Mouse (Mus musculus) megakaryocyte, adult 5-6 weeks (primary cell): Measurements from ENCODE around the gene Larp4b. TPM values are rescaled to one million over a fixed set of nuclear protein-coding genes. Genes with fewer than 3 reads are reported as not detected.

Experiments used
- total RNA-seq, 2 experiments: library from RNA; stranded (forward) in 1 of 2; stranded (reverse) in 1 of 2; fragments of 153-499, 151-499 nt in 1 of 2; fragments of 221-1000, 200-1000 nt in 1 of 2; gene quantifications; 2 replicates each; pipeline versions ENCODE4 v1.2.3 to v1.2.4; 2015 to 2017

The Larp4b gene
- total RNA-seq, 2 experiments from 2014 or later, result 75.5 to 88.0 TPM

Other genes starting within 250 kb of the Larp4b start
- gene Wdr37, start 222.0 kb upstream of the Larp4b start, total RNA-seq (2015), result 40.7 and 43.1 TPM in 2 replicates
- gene Wdr37, start 222.0 kb upstream of the Larp4b start, total RNA-seq (2017), result 37.2 and 53.1 TPM in 2 replicates
- gene Idi1, start 208.4 kb upstream of the Larp4b start, total RNA-seq (2015), result 26.1 and 30.5 TPM in 2 replicates
- 26.5 and 32.9 TPM in 2 replicates for gene Idi1, start 208.4 kb upstream of the Larp4b start, total RNA-seq (2017)
- gene Gm9745, start 145.7 kb upstream of the Larp4b start, total RNA-seq (2015), result not detected in 2 replicates
- gene Gm9745, start 145.7 kb upstream of the Larp4b start, total RNA-seq (2017), result not detected in 2 replicates
- gene Idi2, start 141.0 kb upstream of the Larp4b start, total RNA-seq (2015), result not detected in 2 replicates
- not detected in 2 replicates for gene Idi2, start 141.0 kb upstream of the Larp4b start, total RNA-seq (2017)
- 34.7 and 35.2 TPM in 2 replicates for gene Gtpbp4, start 97.8 kb upstream of the Larp4b start, total RNA-seq (2015)
- 45.2 and 50.9 TPM in 2 replicates for gene Gtpbp4, start 97.8 kb upstream of the Larp4b start, total RNA-seq (2017)
- 1.0 and 1.3 TPM in 2 replicates for gene Dip2c, start 182.6 kb downstream of the Larp4b start, total RNA-seq (2015)
- gene Dip2c, start 182.6 kb downstream of the Larp4b start, total RNA-seq (2017), result 1.8 and 2.2 TPM in 2 replicates